In genomic region chr9:99345351-99345792, GRCm38 (mm10) we compare ENCODE assay signal across 10 mouse cellular contexts. TPM values are rescaled to one million over a fixed set of nuclear protein-coding genes. Genes with fewer than 3 reads are reported as not detected.
DNase-seq lines count a peak whose midpoint lies in the region; ATAC-seq and TF ChIP-seq lines count a peak whose summit lies in the region.
"Had no signal": no experiment of that assay in that cellular context is flagged by ENCODE, and none has a peak within 500 bp of the region (broad histone marks: within the 10 kb centered on the region; RNA-seq: fewer than 3 reads in every experiment).

No protein-coding gene starts in this region.

- H3K4me1 ChIP-seq in MEL (ENCODE audit: control insufficient read depth in 1 of 2, insufficient read depth in 2 of 2, low read length in 2 of 2) = peaks cover 12 to 35% of the 10 kb centered on the region in 2 experiments

- H3K36me3 ChIP-seq in MEL (ENCODE audit: control insufficient read depth in 1 of 2, insufficient read depth in 2 of 2, low read length in 2 of 2) = peaks cover 0 to 19% of the 10 kb centered on the region in 2 experiments; a peak in 2 of 4 replicates
- H3K36me3 ChIP-seq: lung, embryonic 15.5 days had no signal

- H3K9ac ChIP-seq in MEL (ENCODE audit: control insufficient read depth, low read depth, low read length, poor library complexity, severe bottlenecking) = no peak overlapping the region
- H3K9ac ChIP-seq: lung, embryonic 15.5 days had no signal

- no peak for TF ChIP-seq RAD21 in MEL (IDR thresholded peaks at IDR 0.05; ENCODE audit: low read depth, low read length)

- peak; percentile 68 for DNase-seq in MEL (ENCODE audit: low read depth, low spot score)
- DNase-seq in brain, embryonic 18.5 days (ENCODE audit: low read depth, low spot score) = peak; percentile 60
- DNase-seq in layer of hippocampus, postnatal 25 days (ENCODE audit: extremely low spot score in 1 of 2, low spot score in 1 of 2) = peak; percentile 38
- no peak for DNase-seq in heart, adult 9 months (ENCODE audit: low spot score in 2 of 2)
- DNase-seq in cerebellum, adult 8-10 months = no peak
- DNase-seq in testis, postnatal 14 days (ENCODE audit: low spot score) = no peak

- TF ChIP-seq POLR2A in MEL (IDR thresholded peaks at IDR 0.05; ENCODE audit: control insufficient read depth in 1 of 2, insufficient read depth in 1 of 2, low read depth in 1 of 2, low read length in 2 of 2, poor library complexity in 1 of 2) = no peak

- H3K27ac ChIP-seq in MEL (ENCODE audit: control insufficient read depth, low read depth, low read length) = no peak overlapping the region
- H3K27ac ChIP-seq: lung, embryonic 15.5 days had no signal

- no peak overlapping the region for H3K4me3 ChIP-seq in MEL (ENCODE audit: control insufficient read depth in 1 of 2, insufficient read depth in 1 of 2, low read depth in 2 of 2, low read length in 2 of 2)
- H3K4me3 ChIP-seq: lung, embryonic 15.5 days had no signal

- no peaks in the 10 kb centered on the region for H3K79me2 ChIP-seq in MEL (ENCODE audit: control insufficient read depth, insufficient read depth, low read length, poor library complexity)

- H3K9me3 ChIP-seq in MEL (replicated peaks; ENCODE audit: insufficient read depth, low read length) = no peaks in the 10 kb centered on the region
- H3K9me3 ChIP-seq: lung, embryonic 15.5 days had no signal

- peak; percentile 91 to 94 for TF ChIP-seq EP300 in MEL (IDR thresholded peaks at IDR 0.05; ENCODE audit: low read depth in 1 of 2, low read length in 2 of 2)

- peak; percentile 73 for ATAC-seq in megakaryocyte progenitor cell, adult 5-6 weeks (replicated peaks; ENCODE audit: poor library complexity)
- ATAC-seq in granulocyte monocyte progenitor cell, adult 5-6 weeks (replicated peaks; ENCODE audit: poor library complexity, severe bottlenecking) = no peak
- ATAC-seq: Patski had no signal

- no peak for TF ChIP-seq CTCF in MEL (IDR thresholded peaks at IDR 0.05 in 2 of 3, conservative IDR thresholded peaks at IDR 0.05 in 1 of 3; ENCODE audit: control insufficient read depth in 1 of 3, insufficient read depth in 1 of 3, low read depth in 2 of 3, low read length in 3 of 3, poor library complexity in 1 of 3, severe bottlenecking in 1 of 3)

- 0 out of 4 replicates have a peak, but pooled peaks cover 0 to 2% of the 10 kb centered on the region in 2 experiments for H3K27me3 ChIP-seq in MEL (ENCODE audit: control insufficient read depth in 1 of 2, insufficient read depth in 2 of 2, low read length in 2 of 2)
- H3K27me3 ChIP-seq: lung, embryonic 15.5 days; Patski had no signal

TF ChIP-seq in MEL, 35 proteins besides CTCF, POLR2A, EP300 and RAD21:
- TF ChIP-seq SMC3 (IDR thresholded peaks at IDR 0.05; ENCODE audit: low read depth, low read length) = 0 out of 2 replicates have a peak, but pooled peaks have one; percentile 8
- peak; percentile 18; the same call in 1 of the 2 replicates for TF ChIP-seq KAT2A (conservative IDR thresholded peaks at IDR 0.05; ENCODE audit: low read depth, low read length)
- TF ChIP-seq RCOR1 (IDR thresholded peaks at IDR 0.05; ENCODE audit: low read depth, low read length) = peak; percentile 96
- no peak for TF ChIP-seq TBP (IDR thresholded peaks at IDR 0.05; ENCODE audit: low read depth, low read length)
- TF ChIP-seq MAFK (IDR thresholded peaks at IDR 0.05; ENCODE audit: borderline replicate concordance, low read depth, low read length) = peak; percentile 55; the same call in 1 of the 2 replicates
- TF ChIP-seq MXI1 (IDR thresholded peaks at IDR 0.05; ENCODE audit: low read depth, low read length) = peak; percentile 35; the same call in 1 of the 2 replicates
- 0 out of 2 replicates have a peak, but pooled peaks have one; percentile 28 for TF ChIP-seq ZMIZ1 (IDR thresholded peaks at IDR 0.05; ENCODE audit: low read depth, low read length)
- peak; percentile 93 for TF ChIP-seq TCF12 (IDR thresholded peaks at IDR 0.05; ENCODE audit: low read depth, low read length)
- TF ChIP-seq GATA1 (IDR thresholded peaks at IDR 0.05; ENCODE audit: low read depth, low read length) = peak; percentile 95
- TF ChIP-seq CHD2 (IDR thresholded peaks at IDR 0.05; ENCODE audit: low read length) = no peak; the same call in 1 of the 2 replicates
- peak; percentile 67 for TF ChIP-seq SIN3A (IDR thresholded peaks at IDR 0.05; ENCODE audit: low read length)
- peak; percentile 82 for TF ChIP-seq BHLHE40 (IDR thresholded peaks at IDR 0.05; ENCODE audit: borderline replicate concordance, low read depth, low read length)
- TF ChIP-seq POLR2AphosphoS2 (IDR thresholded peaks at IDR 0.05; ENCODE audit: low read length) = no peak
- TF ChIP-seq ETS1 (IDR thresholded peaks at IDR 0.05; ENCODE audit: low read depth, low read length) = peak; percentile 79
- TF ChIP-seq MAZ (IDR thresholded peaks at IDR 0.05; ENCODE audit: low read depth, low read length) = peak; percentile 59; the same call in 1 of the 2 replicates
- TF ChIP-seq POLR2AphosphoS5 (IDR thresholded peaks at IDR 0.05; ENCODE audit: borderline replicate concordance, low read depth, low read length) = no peak
- TF ChIP-seq E2F4 (IDR thresholded peaks at IDR 0.05; ENCODE audit: borderline replicate concordance, low read depth, low read length) = no peak

RNA-seq across cellular contexts. Expression of gene Esyt3, which starts 13.0 kb away (rescaled TPM):
- total RNA-seq in MEL (2012; rRNA removed) = 0.03 TPM in 1 of 2 replicates, not detected in the other
- under 1 TPM in 1 of 2 experiments, not detected in 1; 0.07 TPM for polyA plus RNA-seq in MEL (2012; ENCODE audit: insufficient read depth in 1 of 2, insufficient read length in 2 of 2, low read depth in 1 of 2, low replicate concordance in 2 of 2, missing spikeins in 1 of 2)
- 1 to 10 TPM; 1.8 to 2.2 TPM for total RNA-seq in layer of hippocampus, postnatal 25 days (2021)
- total RNA-seq in megakaryocyte progenitor cell, adult 5-6 weeks (2015) = not detected in 2 replicates
- not detected in 2 replicates for total RNA-seq in megakaryocyte progenitor cell, adult 5-6 weeks (2017)
- not detected in 2 replicates for total RNA-seq in granulocyte monocyte progenitor cell, adult 5-6 weeks (2014; fragmentation: Nextera tagmentation)
- not detected in 2 replicates for total RNA-seq in granulocyte monocyte progenitor cell, adult 5-6 weeks (2017)

Comparison
In these comparisons a context has a peak if more than half of its experiments do, and no peak if none do; other contexts are left out.
1. DNase-seq: peak in MEL (single experiment), brain, embryonic 18.5 days (single experiment) and layer of hippocampus, postnatal 25 days (2 of 2); none in heart, adult 9 months (0 of 2), cerebellum, adult 8-10 months (single experiment) and testis, postnatal 14 days (single experiment).